Mouse (Mus musculus) forebrain, embryonic 11.5 days (tissue): ENCODE results near the gene Hs2st1. TPM values are rescaled to one million over a fixed set of nuclear protein-coding genes. Genes with fewer than 3 reads are reported as not detected.

Source experiments
- ATAC-seq: fragments of 200-750 bp; cut with Nextera tagmentation; replicated peaks from 2 replicates; pipeline ENCODE4 v1.8.0; 2017; ENCODE audit warnings: moderate TSS enrichment; ENCODE audit not compliant: low FRiP score
- DNase-seq: peaks from one replicate; pipeline ENCODE4 v3.0.0-alpha.2; 2017; ENCODE audit warnings: low spot score
- H3K27ac ChIP-seq: fragments of 300-500 bp; sonication (generic); 2 replicates; pipeline ENCODE4 v1.5.1; 2014; ENCODE audit warnings: low read depth, low read length
- H3K27me3 ChIP-seq: fragments of 300-500 bp; sonication (generic); 2 replicates; pipeline ENCODE4 v1.6.1; 2014; ENCODE audit warnings: mild to moderate bottlenecking, low read length, mixed read lengths; ENCODE audit not compliant: control insufficient read depth, insufficient read depth
- H3K36me3 ChIP-seq: fragments of 300-500 bp; sonication (generic); 2 replicates; pipeline ENCODE4 v1.6.1; 2014; ENCODE audit warnings: mild to moderate bottlenecking, low read length, moderate library complexity, mixed read lengths; ENCODE audit not compliant: control insufficient read depth, insufficient read depth
- H3K4me1 ChIP-seq: fragments of 300-500 bp; sonication (generic); replicated peaks from 2 replicates; pipeline ENCODE4 v1.6.1; 2014; ENCODE audit warnings: low read length, mixed read lengths; ENCODE audit not compliant: control insufficient read depth, insufficient read depth
- H3K4me2 ChIP-seq: fragments of 300-500 bp; sonication (generic); 2 replicates; pipeline ENCODE4 v1.6.1; 2014; ENCODE audit warnings: low read depth, mild to moderate bottlenecking, low read length, moderate library complexity, mixed read lengths; ENCODE audit not compliant: severe bottlenecking
- H3K4me3 ChIP-seq: fragments of 300-500 bp; sonication (generic); 2 replicates; pipeline ENCODE4 v1.5.1; 2014; ENCODE audit warnings: low read depth, low read length
- H3K9ac ChIP-seq: fragments of 300-500 bp; sonication (generic); 2 replicates; pipeline ENCODE4 v1.6.1; 2014; ENCODE audit warnings: low read length
- H3K9me3 ChIP-seq: fragments of 300-500 bp; sonication (generic); 2 replicates; pipeline ENCODE4 v1.6.1; 2016; ENCODE audit warnings: low read length, mixed read lengths; ENCODE audit not compliant: control insufficient read depth
- WGBS: fragments of 180-500 bp; shearing (Covaris S2); extraction: QIAGEN DNeasy Blood & Tissue Kit; methylation state at CpG from one replicate; pipeline ENCODE4 v1.1.7; 2014; 5-methylcytosine and 5-hydroxymethylcytosine counted together
- polyA plus RNA-seq: library from polyadenylated mRNA; unstranded; fragments of >200 nt; fragmentation: Nextera tagmentation; extraction: Ambion mirVana; gene quantifications from 2 replicates; pipeline ENCODE4 v1.2.1, GENCODE M21; 2014

Gene Hs2st1
- polyA plus RNA-seq, 1 experiment from 2014 or later = 25.3 TPM

- H3K4me1 ChIP-seq = no peaks in the 10 kb centered on the region
- H3K36me3 ChIP-seq = no peaks in the 10 kb centered on the region
- H3K27me3 ChIP-seq = no peaks in the 10 kb centered on the region
- no peaks in the 10 kb centered on the region for H3K9me3 ChIP-seq
- H3K9ac ChIP-seq = no peak overlapping the region
- WGBS = 95% methylated on average over 14 of the region's 14 CpGs
- no peak overlapping the region for H3K27ac ChIP-seq
- DNase-seq (no peak), ATAC-seq (no peak)
- no peak overlapping the region for H3K4me2 ChIP-seq
- H3K4me3 ChIP-seq = no peak overlapping the region
These were observed 132.0 kb downstream of the Hs2st1 start for GRCm38 (mm10) chr3:144437871-144438398.

GRCm38 (mm10) chr3:144436076-144436475 is 133.9 kb downstream of the Hs2st1 start:
- H3K4me1 ChIP-seq = no peaks in the 10 kb centered on the region
- WGBS = 79% methylated on average over 3 of the region's 3 CpGs
- no peak for ATAC-seq
- no peak overlapping the region for H3K9ac ChIP-seq
- H3K36me3 ChIP-seq = no peaks in the 10 kb centered on the region
- H3K9me3 ChIP-seq = no peaks in the 10 kb centered on the region
- H3K27ac ChIP-seq = no peak overlapping the region
- DNase-seq = no peak
- no peaks in the 10 kb centered on the region for H3K27me3 ChIP-seq
- H3K4me3 ChIP-seq = no peak overlapping the region
- H3K4me2 ChIP-seq = no peak overlapping the region

DNA sequence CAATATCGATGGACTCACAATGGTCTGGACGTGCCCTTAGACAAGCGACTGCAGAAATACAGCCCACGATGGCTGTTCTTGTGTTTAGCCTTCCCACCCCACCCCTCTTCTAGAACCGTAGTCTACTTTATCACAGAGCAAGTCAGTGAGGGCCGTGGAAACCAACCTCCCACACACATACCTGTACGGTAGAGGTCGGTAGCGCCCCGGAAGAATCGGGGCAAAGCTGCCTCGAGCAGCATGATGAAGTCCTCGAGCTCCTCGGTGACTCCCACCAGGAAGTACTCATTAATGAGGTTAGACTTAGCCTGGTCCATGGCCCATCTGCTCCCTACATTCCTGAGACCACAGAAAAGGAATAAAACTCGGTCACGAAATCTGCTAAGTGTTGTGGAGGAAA is 134.7 kb downstream of the Hs2st1 start:
- no peak for ATAC-seq
- Histone ChIP-seq H3K4me3 (no peak overlapping the region), H3K27ac (no peak overlapping the region), H3K27me3 (no peaks in the 10 kb centered on the region), H3K4me1 (no peaks in the 10 kb centered on the region), H3K9me3 (no peaks in the 10 kb centered on the region), H3K4me2 (no peak overlapping the region), H3K9ac (no peak overlapping the region), H3K36me3 (no peaks in the 10 kb centered on the region)
- DNase-seq = no peak
- 95% methylated on average over 16 of the region's 16 CpGs for WGBS

GRCm38 (mm10) chr3:144434276-144434675 is 135.7 kb downstream of the Hs2st1 start:
- no peak overlapping the region for H3K4me3 ChIP-seq
- DNase-seq (no peak), ATAC-seq (no peak)
- no peaks in the 10 kb centered on the region for H3K36me3 ChIP-seq
- H3K4me1 ChIP-seq = no peaks in the 10 kb centered on the region
- H3K27me3 ChIP-seq = no peaks in the 10 kb centered on the region
- H3K4me2 ChIP-seq = no peak overlapping the region
- H3K9me3 ChIP-seq = no peaks in the 10 kb centered on the region
- 95% methylated on average over 17 of the region's 17 CpGs for WGBS
- H3K27ac ChIP-seq = no peak overlapping the region
- H3K9ac ChIP-seq = no peak overlapping the region

- Histone ChIP-seq H3K36me3 (no peaks in the 10 kb centered on the region), H3K27me3 (no peaks in the 10 kb centered on the region), H3K4me2 (no peak overlapping the region), H3K27ac (no peak overlapping the region), H3K4me3 (no peak overlapping the region), H3K9me3 (no peaks in the 10 kb centered on the region), H3K4me1 (no peaks in the 10 kb centered on the region), H3K9ac (no peak overlapping the region)
- DNase-seq (no peak), ATAC-seq (no peak)
- 95% methylated on average over 7 of the region's 7 CpGs for WGBS
These were observed 136.9 kb downstream of the Hs2st1 start for GRCm38 (mm10) chr3:144433039-144433438.

DNA sequence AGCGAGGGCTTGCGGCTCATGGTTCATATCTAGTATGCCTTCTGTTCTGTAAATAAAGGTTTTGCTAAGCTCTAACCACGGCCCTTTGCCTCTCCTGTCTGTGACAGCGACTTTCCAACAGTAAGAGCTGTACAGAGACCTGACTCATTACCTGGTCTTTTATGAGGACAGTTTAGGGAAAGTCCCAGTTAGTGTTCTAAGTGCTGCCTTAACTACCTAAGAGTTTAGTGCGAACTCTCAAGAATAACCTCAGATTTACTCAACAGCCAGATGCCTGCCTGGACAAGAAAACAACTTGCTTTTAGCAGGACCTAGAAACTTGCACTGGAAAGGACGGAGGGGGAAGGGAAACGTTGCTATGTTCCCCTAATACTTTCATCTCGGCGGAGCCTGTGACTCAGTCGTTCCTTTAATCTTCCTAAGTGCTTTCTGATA is 137.8 kb downstream of the Hs2st1 start:
- H3K9ac ChIP-seq = no peak overlapping the region
- H3K27ac ChIP-seq = no peak overlapping the region
- no peak overlapping the region for H3K4me3 ChIP-seq
- no peak for DNase-seq
- no peaks in the 10 kb centered on the region for H3K9me3 ChIP-seq
- H3K27me3 ChIP-seq = no peaks in the 10 kb centered on the region
- 90% methylated on average over 10 of the region's 10 CpGs for WGBS
- ATAC-seq = no peak
- H3K36me3 ChIP-seq = no peaks in the 10 kb centered on the region
- H3K4me2 ChIP-seq = no peak overlapping the region
- no peaks in the 10 kb centered on the region for H3K4me1 ChIP-seq

DNA sequence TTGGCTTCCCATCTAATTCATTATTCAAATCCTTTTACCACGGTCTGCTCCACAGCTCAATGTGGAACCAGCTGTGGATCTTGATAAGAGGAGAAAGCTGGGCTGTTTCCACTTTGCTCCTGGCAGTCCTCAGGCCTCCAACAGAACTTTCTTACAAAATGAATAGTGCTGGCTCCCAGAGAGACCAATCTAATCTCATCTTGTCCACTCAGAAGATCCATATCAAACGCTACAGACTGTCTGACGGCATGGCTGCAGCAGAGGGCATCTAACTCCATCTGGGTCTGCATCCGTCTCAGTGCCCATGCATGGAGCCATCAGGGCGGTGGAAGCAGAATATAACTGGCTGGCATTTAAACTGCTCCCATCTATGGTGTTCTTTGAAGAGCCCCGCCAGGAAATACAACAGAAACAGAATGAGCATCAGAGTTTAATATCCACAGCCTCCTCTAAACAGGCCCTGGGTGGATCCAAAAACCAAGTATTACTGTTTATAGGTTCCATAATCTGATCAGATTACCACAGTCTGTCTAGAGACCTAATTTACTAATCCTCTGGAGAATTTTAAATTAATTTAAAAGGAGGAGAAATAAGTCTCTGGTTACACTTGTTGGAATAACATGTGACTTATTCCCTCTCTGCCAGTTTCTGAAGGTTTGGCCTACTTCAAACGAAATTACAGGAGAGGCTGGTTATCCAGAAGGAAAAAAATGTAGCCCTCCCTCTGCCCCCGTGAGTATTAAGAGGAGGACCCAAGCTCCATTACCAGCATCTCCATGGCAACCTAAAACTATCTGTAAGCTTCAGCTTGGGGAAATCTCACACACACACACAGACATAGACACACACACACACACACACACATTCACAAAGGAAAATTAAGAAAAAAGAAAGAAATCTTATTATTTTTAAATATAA is 141.2 kb downstream of the Hs2st1 start:
- Histone ChIP-seq H3K9ac (no peak overlapping the region), H3K36me3 (no peaks in the 10 kb centered on the region), H3K4me3 (no peak overlapping the region), H3K27me3 (no peaks in the 10 kb centered on the region), H3K9me3 (no peaks in the 10 kb centered on the region), H3K4me2 (no peak overlapping the region), H3K4me1 (no peaks in the 10 kb centered on the region), H3K27ac (no peak overlapping the region)
- DNase-seq (no peak), ATAC-seq (0 out of 2 replicates have a peak, but pooled peaks have one; percentile 45)
- 79% methylated on average over 8 of the region's 8 CpGs for WGBS

GRCm38 (mm10) chr3:144425041-144425448 is 144.9 kb downstream of the Hs2st1 start:
- H3K27ac ChIP-seq = no peak overlapping the region
- no peak for ATAC-seq

More at GRCm38 (mm10) chr3:144425041-144425448, 144.9 kb downstream of the Hs2st1 start:
- Histone ChIP-seq H3K4me3 (no peak overlapping the region), H3K36me3 (no peaks in the 10 kb centered on the region), H3K4me1 (no peaks in the 10 kb centered on the region), H3K9me3 (no peaks in the 10 kb centered on the region), H3K27me3 (no peaks in the 10 kb centered on the region), H3K4me2 (no peak overlapping the region), H3K9ac (no peak overlapping the region)
- no peak for DNase-seq
- WGBS = 87% methylated on average over 4 of the region's 4 CpGs
